Mouse (Mus musculus) E14TG2a.4 (cell line): ENCODE data around the gene Ralgds.

Experiments
- CTCF ChIP-seq: conservative IDR thresholded peaks from 2 replicates; pipeline ENCODE4 v1.5.1; 2014; ENCODE audit warnings: low read length
- NANOG ChIP-seq: IDR thresholded peaks from 2 replicates; pipeline ENCODE4 v1.6.1; 2014; ENCODE audit warnings: borderline replicate concordance, low read length, mixed read lengths

- TF ChIP-seq NANOG, result no peak
- TF ChIP-seq CTCF, result no peak
These were observed 27.0 kb downstream of the Ralgds start for GRCm38 (mm10) chr2:28539949-28540348.
